Mouse (Mus musculus) lung, embryonic 14.5 days (tissue): ENCODE data around the gene Chrm4. TPM values are rescaled to one million over a fixed set of nuclear protein-coding genes. Genes with fewer than 3 reads are reported as not detected.

Experiments used
- ATAC-seq: fragments of 200-750 bp; cut with Nextera tagmentation; 2 replicates; pipeline ENCODE4 v1.8.0; 2017; ENCODE audit warnings: mild to moderate bottlenecking, moderate TSS enrichment, moderate library complexity; ENCODE audit not compliant: insufficient read depth
- DNase-seq: peaks from one replicate; pipeline ENCODE4 v3.0.0-alpha.2; 2015
- H3K27ac ChIP-seq: fragments of 300-500 bp; sonication (generic); 2 replicates; pipeline ENCODE4 v1.5.1; 2014; ENCODE audit warnings: low read depth, mild to moderate bottlenecking, moderate library complexity
- H3K27me3 ChIP-seq: fragments of 300-500 bp; sonication (generic); 2 replicates; pipeline ENCODE4 v1.6.1; 2014; ENCODE audit warnings: low read length, control low read depth; ENCODE audit not compliant: insufficient read depth
- H3K36me3 ChIP-seq: fragments of 300-500 bp; sonication (generic); 2 replicates; pipeline ENCODE4 v1.6.1; 2014; ENCODE audit warnings: control low read depth; ENCODE audit not compliant: insufficient read depth
- H3K4me1 ChIP-seq: fragments of 300-500 bp; sonication (generic); 2 replicates; pipeline ENCODE4 v1.6.1; 2014; ENCODE audit warnings: antibody characterized with exemption, control low read depth; ENCODE audit not compliant: insufficient read depth
- H3K4me2 ChIP-seq: fragments of 300-500 bp; sonication (generic); 2 replicates; pipeline ENCODE4 v1.6.1; 2014; ENCODE audit warnings: mild to moderate bottlenecking
- H3K4me3 ChIP-seq: fragments of 300-500 bp; sonication (generic); 2 replicates; pipeline ENCODE4 v1.5.1; 2014; ENCODE audit warnings: low read depth, low read length
- H3K9ac ChIP-seq: fragments of 300-500 bp; sonication (generic); 2 replicates; pipeline ENCODE4 v1.6.1; 2014
- H3K9me3 ChIP-seq: fragments of 300-500 bp; sonication (generic); 2 replicates; pipeline ENCODE4 v1.6.1; 2016; ENCODE audit warnings: low read depth, low read length, control low read depth
- CTCF ChIP-seq: IDR thresholded peaks from 2 replicates; pipeline ENCODE4 v1.5.1; 2016; ENCODE audit warnings: antibody characterized with exemption, low read depth
- WGBS: fragments of 180-500 bp; shearing (Covaris S2); extraction: QIAGEN DNeasy Blood & Tissue Kit; methylation state at CpG from one replicate; pipeline ENCODE4 v1.1.7; 2014; 5-methylcytosine and 5-hydroxymethylcytosine counted together
- microRNA-seq: library from miRNA; unstranded; fragments of <30 nt; microRNA quantifications from one replicate; pipeline ENCODE4, GENCODE M21; 2016; ENCODE audit warnings: borderline number of aligned reads
- polyA plus RNA-seq: library from polyadenylated mRNA; unstranded; fragments of >200 nt; fragmentation: Nextera tagmentation; extraction: Ambion mirVana; gene quantifications from 2 replicates; pipeline ENCODE4 v1.2.1, GENCODE M21; 2014

Chrm4 gene
- polyA plus RNA-seq, 1 experiment from 2014 or later: 0.33 TPM

- 2% methylated on average over 79 of the region's 79 CpGs for WGBS
- no peak for TF ChIP-seq CTCF
- 0 out of 2 replicates have a peak, but pooled peaks have one; percentile 15 for ATAC-seq
Measured at GRCm38 (mm10) chr2:91975581-91976541, 48.8 kb downstream of the Chrm4 start, which contains the start of gene Dgkz. Gene Dgkz, minus strand, starts transcription at chr2:91975864.

GRCm38 (mm10) chr2:91977960-91978359, 50.9 kb downstream of the Chrm4 start:
- 69% methylated on average over 4 of the region's 4 CpGs for WGBS
- H3K27me3 ChIP-seq: peaks cover 37% of the 10 kb centered on the region
- no peak for ATAC-seq

More at GRCm38 (mm10) chr2:91975581-91976541, 48.8 kb downstream of the Chrm4 start, which contains the start of gene Dgkz:
- peak within 1 kb of the TSS; percentile 36; the same call in 1 of the 2 replicates for H3K9ac ChIP-seq
- no peaks in the 10 kb centered on the region for H3K9me3 ChIP-seq
- peaks cover 29% of the 10 kb centered on the region for H3K4me1 ChIP-seq
- peak within 1 kb of the TSS; percentile 41 for H3K4me3 ChIP-seq
- no peak for DNase-seq
- H3K36me3 ChIP-seq: no peaks in the 10 kb centered on the region
- H3K27me3 ChIP-seq: peaks cover 37% of the 10 kb centered on the region
- peak within 1 kb of the TSS; percentile 67 for H3K4me2 ChIP-seq
- H3K27ac ChIP-seq: no peak within 1 kb of the TSS

More at GRCm38 (mm10) chr2:91977960-91978359, 50.9 kb downstream of the Chrm4 start:
- no peak overlapping the region for H3K4me3 ChIP-seq
- no peak overlapping the region; the same call in 1 of the 2 replicates for H3K4me2 ChIP-seq
- no peak overlapping the region for H3K9ac ChIP-seq
- H3K27ac ChIP-seq: peak overlapping the region; percentile 30; the same call in 1 of the 2 replicates
- H3K36me3 ChIP-seq: peaks cover 5% of the 10 kb centered on the region; the same call in 1 of the 2 replicates
- H3K9me3 ChIP-seq: no peaks in the 10 kb centered on the region
- TF ChIP-seq CTCF: no peak
- no peak for DNase-seq
- H3K4me1 ChIP-seq: peaks cover 16% of the 10 kb centered on the region

Small RNA genes lying within 50 kb of the gene (microRNA-seq; reads per million reads assigned to microRNA genes)
- gene Mir6999: not detected

Other genes with a start within 250 kb of the Chrm4 start
- gene Atg13, start 216.7 kb upstream of the Chrm4 start, polyA plus RNA-seq: 20.9 and 25.6 TPM in 2 replicates
- gene Harbi1, start 216.4 kb upstream of the Chrm4 start, polyA plus RNA-seq: 15.8 and 16.9 TPM in 2 replicates
- gene Ambra1, start 197.1 kb upstream of the Chrm4 start, polyA plus RNA-seq: 15.7 and 15.9 TPM in 2 replicates
- 1,044 and 1,097 TPM in 2 replicates for gene Mdk, start 5.0 kb downstream of the Chrm4 start, polyA plus RNA-seq
- gene Gm9821, start 18.5 kb downstream of the Chrm4 start, polyA plus RNA-seq: 0.34 and 1.1 TPM in 2 replicates
- gene Dgkz, start 48.6 kb downstream of the Chrm4 start, polyA plus RNA-seq: 59.2 and 63.9 TPM in 2 replicates
- 18.6 and 19.3 TPM in 2 replicates for gene Creb3l1, start 97.3 kb downstream of the Chrm4 start, polyA plus RNA-seq
- 24.9 and 26.1 TPM in 2 replicates for gene Phf21a, start 165.9 kb downstream of the Chrm4 start, polyA plus RNA-seq